Mouse (Mus musculus): ENCODE results near the gene Med17.
"Not testable (repeated sequence)": the region's sequence is repeated elsewhere in the genome, so short reads cannot be mapped to it uniquely, and the experiment has no call there.

Gene Med17

DNA sequence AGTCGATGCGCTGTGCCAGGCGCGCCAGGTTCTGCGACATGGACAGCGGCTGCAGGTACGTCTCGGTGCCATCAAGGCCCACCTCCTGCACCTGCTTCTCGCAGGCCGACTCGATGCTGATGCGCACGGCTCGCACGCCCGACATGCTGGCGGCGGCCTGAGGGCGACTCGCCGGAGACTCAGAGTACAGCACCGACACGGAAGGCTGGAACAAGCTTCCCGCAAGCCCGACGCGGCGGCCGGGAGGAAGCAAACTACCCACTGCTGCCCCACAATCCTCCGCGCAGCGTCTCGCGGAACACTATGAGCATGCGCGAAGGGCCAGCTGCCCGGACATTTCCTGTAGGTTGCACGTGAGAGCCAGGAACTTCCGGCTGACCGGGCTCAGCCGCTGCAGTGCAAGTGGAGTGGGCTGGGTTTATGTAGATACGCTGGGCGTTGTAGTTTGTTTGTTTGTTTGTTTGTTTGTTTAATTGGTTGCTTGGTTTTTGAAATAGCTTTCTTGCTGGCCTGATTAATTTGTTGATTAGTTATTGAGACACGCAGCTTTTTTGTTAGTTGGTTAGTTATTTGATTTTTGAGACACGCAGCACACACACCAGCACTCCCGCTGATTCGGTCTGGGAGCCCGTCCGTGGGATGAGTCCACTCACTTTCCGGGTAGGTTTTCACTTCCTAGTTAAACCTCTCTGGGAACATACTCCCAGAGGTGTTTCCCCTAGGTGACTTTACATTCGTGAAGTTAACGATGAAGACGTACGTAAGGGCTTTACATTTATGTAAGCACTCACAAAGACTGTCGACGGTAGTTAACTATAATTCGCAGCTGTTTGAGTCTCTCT, at the start of gene Med17:
Gene Med17 (minus strand): TSS at position 283 of the 842 bp plus-strand sequence.
- peak; percentile 82 to 91 for DNase-seq (ENCODE audit: low spot score in 2 of 2)

DNA sequence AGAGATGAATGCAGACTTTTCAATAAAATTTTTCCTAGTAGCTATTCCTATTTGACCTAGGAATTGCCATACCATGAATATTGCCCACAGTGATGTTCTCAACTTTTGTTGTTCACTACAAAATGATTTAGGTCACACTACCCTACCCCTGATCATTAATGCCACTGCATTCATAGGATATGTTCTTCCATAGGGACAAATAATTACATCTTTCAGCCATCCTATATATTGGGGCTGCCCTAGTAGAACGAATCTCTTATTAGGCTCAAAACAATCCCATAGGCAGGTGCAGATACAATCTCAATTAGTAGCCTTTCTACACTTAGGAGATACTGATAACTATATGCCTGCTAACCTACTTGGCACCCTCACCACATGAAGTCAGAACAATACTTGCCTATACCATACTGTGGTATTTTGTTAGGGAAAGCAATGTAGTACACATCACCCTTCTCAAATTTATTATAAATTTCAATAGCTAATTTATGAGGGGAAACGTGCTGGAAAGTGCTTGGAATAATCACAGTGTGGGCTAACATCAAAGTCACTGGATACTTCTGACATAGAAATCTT, 38.5 kb upstream of the Med17 start:
- DNase-seq (ENCODE audit: low spot score in 2 of 2) = no peak

DNA sequence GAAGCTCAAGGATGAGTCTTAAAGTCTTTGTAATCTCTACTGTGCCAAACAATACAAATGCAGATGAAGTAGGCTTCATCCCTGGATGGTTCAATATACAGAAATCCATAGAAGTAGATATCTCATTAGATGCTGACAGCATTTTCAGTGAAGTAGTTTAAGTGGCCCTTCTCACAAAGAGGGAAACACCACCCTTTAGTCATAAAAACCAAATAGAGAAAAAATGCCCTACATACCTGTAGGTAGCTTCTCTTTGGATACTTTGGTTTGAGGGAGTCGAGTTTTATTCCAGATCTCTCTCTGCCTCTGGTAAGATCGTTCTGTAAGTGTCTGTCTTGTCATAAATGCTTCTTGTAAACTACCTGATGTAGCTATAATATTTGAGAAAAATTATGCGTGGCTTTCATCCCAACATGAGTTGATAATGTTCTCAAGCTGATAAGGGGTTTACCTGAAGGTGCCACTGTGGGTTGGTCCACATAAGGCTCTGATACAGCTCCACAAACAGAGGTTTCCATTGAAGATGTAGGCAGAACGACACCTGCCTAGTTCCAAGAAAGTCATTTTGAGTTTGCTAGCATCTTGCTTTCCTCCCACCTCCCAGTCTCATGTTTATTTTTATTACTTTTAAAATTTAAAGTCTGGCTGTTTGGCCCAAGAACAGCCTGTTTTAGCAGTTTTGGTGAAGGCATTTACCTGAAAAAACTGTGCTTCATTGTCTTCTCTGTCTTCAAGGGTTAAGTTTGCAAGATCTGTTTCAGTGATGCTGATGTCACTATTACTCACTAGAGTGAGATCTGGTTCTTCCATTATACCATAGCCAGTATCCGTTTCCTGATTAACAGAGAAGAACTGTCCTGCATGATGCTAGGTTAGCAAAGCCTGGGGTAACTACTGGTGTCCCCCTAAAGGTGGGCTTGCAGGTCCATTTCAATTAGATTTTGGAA, 37.8 kb upstream of the Med17 start:
- DNase-seq (ENCODE audit: low spot score in 2 of 2) = no peak

DNA sequence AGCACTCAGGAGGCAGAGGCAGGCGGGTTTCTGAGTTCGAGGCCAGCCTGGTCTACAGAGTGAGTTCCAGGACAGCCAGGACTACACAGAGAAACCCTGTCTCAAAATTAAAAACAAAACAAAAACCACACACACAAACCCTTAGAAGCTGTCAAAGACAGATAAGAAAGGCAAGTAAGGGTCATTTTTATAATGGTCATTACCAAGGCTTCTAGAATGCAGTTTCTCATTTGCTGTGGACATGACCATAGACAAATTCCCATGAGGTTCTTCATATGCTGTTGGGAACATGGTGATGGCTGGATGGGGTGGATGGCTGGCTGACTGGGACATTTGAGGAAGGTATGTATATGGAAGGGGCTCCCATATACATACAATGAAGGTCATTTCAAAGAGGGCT, 36.6 kb upstream of the Med17 start:
- not testable (repeated sequence) for DNase-seq (ENCODE audit: low spot score in 2 of 2)

DNA sequence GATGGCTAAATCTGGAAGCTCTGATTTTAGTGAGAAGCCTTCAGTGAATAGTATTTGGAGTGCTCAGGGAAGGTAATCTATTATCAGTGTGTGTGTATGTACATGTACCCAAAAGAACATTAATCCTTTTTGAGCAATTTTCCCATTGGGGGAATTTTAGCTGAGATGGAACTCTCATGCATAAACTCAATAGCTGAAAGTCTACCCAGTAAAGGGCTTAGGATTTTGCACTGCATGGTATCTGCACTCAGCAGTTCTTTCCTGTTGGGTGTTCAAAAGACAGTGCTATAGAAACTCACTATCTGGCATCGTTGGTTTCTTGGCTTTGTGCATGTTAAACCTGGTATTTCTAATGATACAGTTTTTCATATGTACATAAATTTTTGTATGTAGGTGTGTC, 34.9 kb upstream of the Med17 start:
- DNase-seq (ENCODE audit: low spot score in 2 of 2) = no peak

DNA sequence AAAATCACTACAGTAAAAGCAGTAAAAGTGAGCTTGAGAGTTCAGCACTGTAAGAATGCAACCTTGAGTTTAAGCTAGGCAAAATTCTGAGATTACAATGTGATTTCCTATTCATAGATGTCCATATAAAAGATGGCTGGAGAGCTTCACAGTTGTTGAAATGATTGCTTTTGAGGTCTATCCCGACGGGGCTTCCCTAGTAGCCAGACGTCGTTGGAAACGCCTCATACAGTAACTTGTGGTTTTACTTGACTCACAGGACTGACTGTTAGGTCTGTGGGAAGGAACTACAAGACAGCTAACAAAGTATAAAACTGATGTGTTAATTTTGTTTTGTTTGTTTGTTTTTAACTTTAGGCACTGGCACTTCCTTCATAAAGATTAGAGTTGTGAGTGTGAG, 33.9 kb upstream of the Med17 start:
- DNase-seq (ENCODE audit: low spot score in 2 of 2) = no peak

DNA sequence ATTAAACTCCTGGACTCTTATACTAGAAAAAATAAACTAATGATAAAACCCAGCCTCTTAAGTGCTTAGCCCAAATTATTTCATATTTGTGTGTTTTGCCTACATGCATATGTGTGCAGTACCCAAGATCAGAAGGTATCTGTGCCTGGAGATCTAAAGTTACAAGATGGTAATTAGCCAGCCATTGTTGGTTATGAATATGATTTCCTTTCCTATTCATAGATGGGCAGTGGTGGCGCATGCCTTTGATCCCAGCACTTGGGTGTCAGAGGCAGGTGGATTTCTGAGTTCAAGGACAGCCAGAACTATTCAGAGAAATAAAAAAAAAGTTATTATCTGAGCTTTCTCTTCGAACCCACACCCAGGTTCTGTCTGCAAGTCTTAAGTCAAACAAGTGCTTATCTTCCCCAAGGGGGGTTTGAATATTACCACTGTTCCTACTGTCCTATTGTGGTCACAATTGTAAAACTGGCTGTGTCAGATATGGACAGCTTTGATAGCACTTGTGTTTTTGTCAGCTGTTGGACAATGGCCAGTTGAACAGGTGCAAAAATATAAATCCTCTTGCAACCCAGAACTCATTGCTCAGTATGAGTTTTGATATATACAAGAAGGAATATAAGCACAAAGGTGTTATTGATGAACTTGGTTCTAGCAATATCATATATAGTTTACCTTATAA, 32.5 kb upstream of the Med17 start:
- DNase-seq (ENCODE audit: low spot score in 2 of 2) = no peak

DNA sequence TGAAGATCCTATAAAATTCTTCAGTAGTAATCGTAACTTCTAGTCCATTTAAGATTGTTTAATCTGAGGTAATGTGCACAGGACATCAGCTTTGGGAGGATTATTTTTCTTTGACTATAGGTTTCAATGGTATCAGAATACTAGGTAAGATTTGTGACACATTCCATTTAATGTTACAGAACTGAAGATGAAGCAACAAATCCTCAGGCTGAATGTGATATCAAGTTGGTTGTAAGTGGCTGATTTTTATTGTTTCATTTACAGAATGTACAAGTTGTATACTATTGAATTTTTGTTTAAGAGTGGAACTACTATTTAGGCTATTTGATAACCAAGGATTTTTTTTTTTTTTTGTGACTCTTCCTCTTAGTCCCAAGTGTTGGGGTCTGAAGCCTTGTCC, 30.4 kb upstream of the Med17 start:
- no peak for DNase-seq (ENCODE audit: low spot score in 2 of 2)

DNA sequence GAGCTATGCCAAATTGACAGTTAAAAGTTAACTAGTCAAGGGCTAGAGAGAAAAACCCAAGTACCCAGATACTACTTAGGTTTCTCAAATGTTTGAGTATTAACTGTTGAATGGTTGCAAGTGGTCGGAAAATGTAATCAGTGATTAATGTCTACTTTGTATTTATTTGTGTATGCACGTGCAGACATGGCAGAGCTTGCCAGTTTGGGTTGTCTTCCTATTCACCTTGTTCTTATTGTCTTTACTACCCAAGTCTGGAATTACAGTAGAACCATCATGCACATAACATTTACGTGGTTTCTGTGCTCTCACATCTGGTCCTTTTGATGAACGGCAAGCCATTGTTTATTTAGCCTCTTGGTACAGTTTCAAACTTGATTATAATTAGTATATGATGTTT, 29.7 kb upstream of the Med17 start:
- no peak for DNase-seq (ENCODE audit: low spot score in 2 of 2)

DNA sequence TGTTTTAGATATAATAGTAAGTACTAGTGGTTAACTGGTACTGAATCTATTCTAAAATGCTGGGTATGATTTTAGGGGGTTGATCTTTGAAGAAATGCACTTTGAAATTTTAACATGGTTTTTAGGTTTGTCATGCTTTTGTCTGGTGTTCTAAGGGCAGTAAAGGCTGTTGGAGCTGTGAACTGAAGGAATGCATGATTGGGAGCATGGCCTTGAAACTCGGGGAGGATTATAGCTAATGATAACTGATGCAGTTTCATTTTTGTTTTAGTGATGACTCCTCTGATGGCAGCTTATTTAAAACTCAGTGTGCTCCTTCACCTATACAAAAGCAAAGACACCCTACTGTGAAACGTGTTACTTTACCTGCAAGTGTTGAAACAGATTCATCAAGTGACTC, 28.5 kb upstream of the Med17 start:
- no peak for DNase-seq (ENCODE audit: low spot score in 2 of 2)

DNA sequence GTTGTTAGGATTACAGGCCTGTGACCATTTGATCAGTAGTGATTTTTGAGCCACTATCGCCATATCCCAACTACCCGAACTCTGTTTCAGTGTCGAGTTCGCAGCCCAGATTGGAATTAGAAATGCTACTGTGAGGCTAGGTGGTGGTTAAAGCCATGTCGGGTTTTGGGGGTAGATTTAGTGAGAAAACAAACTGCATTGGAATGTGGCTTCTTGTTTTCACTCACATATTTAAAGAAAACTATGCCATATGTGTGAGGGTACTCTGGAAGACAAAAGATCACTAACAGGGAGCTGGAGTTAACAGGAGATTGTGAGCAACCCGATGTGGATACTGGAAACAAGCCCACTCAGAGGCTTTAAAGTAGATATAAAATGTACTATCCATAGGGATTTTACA, 27.5 kb upstream of the Med17 start:
- DNase-seq (ENCODE audit: low spot score in 2 of 2) = no peak

DNA sequence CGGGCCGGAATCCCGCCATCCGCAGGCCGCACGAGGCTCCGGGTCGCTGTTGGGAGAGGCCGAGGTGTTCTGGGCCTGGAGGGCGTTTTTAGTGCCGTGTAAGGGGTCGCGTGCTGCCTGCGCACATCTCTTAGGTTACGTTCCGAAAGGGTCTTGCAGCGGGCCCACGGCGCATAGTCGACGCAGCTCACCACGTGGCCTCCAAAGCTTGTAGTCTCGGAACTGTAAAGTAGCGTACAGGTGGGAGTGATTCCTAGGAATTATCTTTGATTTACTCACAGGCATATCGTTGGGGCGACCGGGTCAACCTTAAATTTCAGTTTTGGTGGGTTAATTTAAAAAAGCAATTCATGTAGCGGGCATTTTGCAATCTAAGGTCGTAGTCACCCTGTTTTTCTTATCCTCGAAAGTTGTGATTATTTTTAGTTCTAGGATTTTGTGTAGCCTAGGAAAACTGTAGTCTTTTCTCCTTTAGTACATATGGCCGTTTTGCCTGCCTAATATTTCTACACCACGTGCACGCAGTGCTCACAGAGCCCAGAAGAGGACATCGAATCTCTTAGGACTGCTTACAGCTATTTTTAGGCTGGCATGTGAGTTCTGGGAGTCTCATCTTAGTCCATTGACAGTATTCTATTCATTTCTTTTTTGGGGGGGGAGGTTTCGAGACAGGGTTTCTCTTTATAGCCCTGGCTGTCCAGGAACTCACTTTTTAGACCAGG, 26.8 kb upstream of the Med17 start, which contains the start of gene 4931406C07Rik:
Gene 4931406C07Rik (minus strand): TSS at position 51 of the 722 bp plus-strand sequence.
- DNase-seq (ENCODE audit: low spot score in 2 of 2) = no peak

DNA sequence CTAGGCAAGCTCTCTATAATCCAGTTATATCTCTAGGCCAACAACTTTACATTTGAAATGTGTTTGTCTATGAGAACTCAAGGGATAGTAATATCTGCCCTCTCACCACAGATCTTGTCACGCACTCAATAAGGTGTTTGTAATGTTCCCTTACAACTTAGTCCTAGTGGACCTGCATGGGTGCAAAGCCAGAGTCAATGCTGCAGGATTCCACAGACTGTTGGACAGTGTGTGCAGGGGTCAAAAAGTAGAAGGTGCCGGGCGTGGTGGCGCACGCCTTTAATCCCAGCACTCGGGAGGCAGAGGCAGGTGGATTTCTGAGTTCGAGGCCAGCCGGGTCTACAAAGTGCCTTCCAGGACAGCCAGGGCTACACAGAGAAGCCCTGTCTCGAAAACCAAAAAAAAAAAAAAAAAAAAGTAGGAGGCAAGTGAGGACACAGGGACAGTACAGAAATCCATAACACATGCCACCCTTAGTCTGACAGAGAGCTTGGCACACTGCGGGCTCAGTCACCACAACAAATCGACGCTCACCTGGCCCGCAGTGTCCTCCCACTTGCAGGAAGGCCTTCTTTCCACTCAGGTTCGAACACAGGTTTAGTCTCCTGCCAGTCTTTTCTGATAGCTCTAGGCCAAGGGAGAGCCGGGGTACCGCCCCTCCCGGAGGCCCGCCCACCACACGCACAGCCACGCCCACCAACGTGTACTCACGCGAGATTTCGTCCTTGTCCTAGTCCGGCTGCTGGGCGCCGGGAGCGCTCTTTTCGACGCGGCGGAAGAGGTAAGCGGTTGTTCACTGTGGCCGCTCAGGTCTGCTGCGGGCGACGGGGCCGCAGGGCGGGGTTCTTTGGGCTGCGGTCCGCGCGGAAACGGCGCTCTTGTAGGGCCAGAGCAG, 26.0 kb upstream of the Med17 start, which contains the start of gene Taf1d:
Gene Taf1d (plus strand): TSS at position 712 of the 895 bp plus-strand sequence.
- DNase-seq (ENCODE audit: low spot score in 2 of 2) = peak; percentile 99

DNA sequence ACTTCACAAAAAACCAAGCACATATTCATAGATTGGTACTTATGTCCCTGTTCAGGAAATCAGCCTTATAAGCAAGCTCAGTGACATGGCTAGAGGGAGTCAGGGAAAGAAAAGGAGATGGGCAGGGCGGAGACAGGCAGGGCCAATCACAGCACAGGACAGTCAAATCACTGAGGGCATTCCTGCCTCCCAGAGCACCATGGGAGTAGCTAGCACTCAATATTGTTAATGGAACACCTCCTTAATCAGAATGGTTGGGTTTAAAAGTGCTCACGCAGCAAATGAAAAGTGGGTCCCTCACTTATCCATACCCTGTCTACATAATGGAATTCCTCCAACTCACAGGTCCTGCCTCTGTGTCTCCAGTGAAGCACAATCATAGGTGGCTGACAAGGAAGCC, 23.1 kb upstream of the Med17 start:
- DNase-seq (ENCODE audit: low spot score in 2 of 2) = no peak

DNA sequence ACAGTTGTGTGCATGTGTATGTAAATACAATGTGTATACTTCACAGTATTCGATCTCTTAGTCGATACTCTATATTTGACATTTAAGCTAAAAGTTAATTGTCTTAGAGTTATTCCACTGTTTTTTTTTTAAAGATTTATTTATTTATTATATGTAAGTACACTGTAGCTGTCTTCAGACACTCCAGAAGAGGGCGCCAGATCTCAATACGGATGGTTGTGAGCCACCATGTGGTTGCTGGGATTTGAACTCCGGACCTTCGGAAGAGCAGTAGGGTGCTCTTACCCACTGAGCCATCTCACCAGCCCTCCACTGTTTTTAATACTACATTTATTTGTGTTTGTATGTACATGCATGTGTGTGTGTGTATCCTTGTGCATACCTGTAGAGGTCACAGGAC, 22.3 kb upstream of the Med17 start:
- not testable (repeated sequence) for DNase-seq (ENCODE audit: low spot score in 2 of 2)

DNA sequence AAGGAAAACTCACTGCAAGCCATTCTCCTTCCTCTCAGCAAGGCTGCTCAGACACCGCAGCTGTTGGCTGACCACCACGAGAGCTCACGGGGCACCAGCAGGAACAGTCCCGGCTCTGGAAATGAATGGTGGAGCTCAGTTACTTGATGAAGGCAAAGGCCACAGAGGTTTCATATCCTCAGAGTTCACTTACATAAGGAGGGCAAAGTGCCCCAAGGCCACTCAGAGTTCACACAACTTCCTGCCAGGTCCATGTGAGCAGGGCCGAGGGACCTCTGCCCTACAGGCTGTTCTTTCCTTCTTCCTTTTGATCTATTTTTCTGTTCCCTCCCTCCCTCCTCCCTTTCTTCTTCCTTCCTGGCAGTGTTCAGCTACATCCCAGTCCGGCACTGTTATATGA, 21.7 kb upstream of the Med17 start:
- no peak for DNase-seq (ENCODE audit: low spot score in 2 of 2)

DNA sequence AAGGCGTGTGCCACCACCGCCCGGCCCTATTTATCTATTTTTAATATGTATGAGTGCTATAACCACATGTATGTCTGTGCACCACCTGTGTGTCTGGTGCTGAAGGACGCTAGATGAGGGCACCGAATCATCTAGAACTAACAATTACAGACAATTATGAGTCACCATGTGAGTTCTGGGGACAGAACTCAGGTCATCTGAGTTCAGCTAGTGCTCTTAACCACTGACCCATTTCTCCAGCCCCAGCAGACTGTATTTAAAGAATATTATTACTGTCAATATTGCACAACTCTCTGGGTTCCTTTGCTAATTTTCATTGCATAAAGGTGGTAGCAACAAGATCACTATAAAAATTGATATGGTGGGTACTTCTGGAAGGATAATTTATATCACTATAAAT, 20.3 kb upstream of the Med17 start:
- DNase-seq (ENCODE audit: low spot score in 2 of 2) = no peak

DNA sequence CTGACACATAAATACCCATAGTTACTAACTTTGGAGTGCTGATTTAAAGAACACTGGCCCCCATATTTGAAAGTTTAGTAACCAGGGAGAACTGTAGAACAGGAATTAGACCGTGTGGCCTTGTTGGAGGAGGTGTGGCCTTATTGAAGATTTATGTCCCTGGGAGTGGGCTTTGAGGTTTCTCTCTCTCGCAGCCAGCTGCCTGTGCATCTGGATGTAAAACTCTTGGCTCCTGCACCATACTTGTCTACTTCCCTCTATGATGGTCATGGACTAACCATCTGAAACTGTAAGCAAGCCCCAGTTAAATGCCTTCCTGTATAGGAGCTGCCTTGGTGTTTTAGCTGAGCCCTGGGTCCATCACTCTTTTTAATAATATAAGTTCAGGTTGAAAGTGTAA, 18.7 kb upstream of the Med17 start:
- DNase-seq (ENCODE audit: low spot score in 2 of 2) = no peak

DNA sequence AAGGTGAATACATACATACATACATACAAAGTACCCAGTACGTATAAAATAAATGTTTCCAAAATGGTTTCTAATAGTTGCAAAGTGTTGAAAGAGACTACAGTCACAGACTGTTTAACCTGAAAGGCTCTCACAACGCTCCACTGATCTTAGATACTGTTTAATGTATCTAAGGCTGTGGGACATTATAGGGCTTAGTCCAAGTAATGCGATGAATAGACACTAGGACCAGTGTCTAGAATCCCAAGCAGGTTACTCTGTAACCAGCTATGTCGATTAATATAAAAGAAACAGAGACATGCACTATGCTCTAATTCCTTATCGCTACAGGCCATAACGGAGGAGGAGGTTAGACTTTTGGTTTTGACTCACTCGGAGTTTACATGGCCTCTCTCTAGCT, 17.4 kb upstream of the Med17 start:
- DNase-seq (ENCODE audit: low spot score in 2 of 2) = no peak

DNA sequence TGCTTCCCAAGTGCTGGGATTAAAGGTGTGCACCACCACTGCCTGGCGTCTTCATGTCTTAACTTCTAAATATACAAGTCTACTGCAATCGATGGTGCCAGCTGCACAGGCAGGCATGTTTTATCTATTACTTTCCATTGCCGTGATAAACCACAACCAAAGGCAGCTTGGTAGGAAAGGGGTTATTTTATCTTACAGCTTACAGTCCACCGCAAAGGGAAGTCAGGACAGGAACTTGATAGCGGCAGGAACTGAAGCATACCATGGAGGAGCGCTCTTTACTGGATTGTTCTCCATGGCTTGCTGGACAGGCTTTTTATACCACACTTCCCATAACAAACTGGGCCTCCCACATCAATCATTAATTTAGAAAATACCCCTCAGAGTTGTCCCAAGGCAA, 9.5 kb upstream of the Med17 start:
- no peak for DNase-seq (ENCODE audit: low spot score in 2 of 2)
